Mouse (Mus musculus): Measurements from ENCODE around the gene Cd82.

- TF ChIP-seq POLR2A (IDR thresholded peaks at IDR 0.05; ENCODE audit: borderline replicate concordance, extremely low read depth, insufficient read depth, insufficient read length, poor library complexity, severe bottlenecking), result no peak
- TF ChIP-seq CTCF (IDR thresholded peaks at IDR 0.05; ENCODE audit: borderline replicate concordance, extremely low read depth, insufficient read depth, insufficient read length), result no peak
These were observed at the start of gene Cd82 for GRCm38 (mm10) chr2:93462760-93463159.

Measured in brain, embryonic 14.5 days (tissue).